Mouse (Mus musculus) heart, postnatal 0 days (tissue): ENCODE measurements around the gene Arcn1. TPM values are rescaled to one million over a fixed set of nuclear protein-coding genes. Genes with fewer than 3 reads are reported as not detected.

ENCODE experiments used
- ATAC-seq: fragments of 200-750 bp; cut with Nextera tagmentation; 2 replicates; pipeline ENCODE4 v1.8.0; 2017; ENCODE audit warnings: low read depth, moderate number of reproducible peaks, moderate library complexity; ENCODE audit not compliant: insufficient read depth
- DNase-seq: peaks from one replicate; pipeline ENCODE4 v3.0.0-alpha.2; 2016; ENCODE audit warnings: low spot score
- H3K27ac ChIP-seq: fragments of 300-500 bp; sonication (generic); 2 replicates; pipeline ENCODE4 v1.5.1; 2014; ENCODE audit warnings: low read depth, mild to moderate bottlenecking
- H3K27me3 ChIP-seq: fragments of 300-500 bp; sonication (generic); 2 replicates; pipeline ENCODE4 v1.6.1; 2014; ENCODE audit warnings: low read length, mixed read lengths; ENCODE audit not compliant: control insufficient read depth, insufficient read depth
- H3K36me3 ChIP-seq: fragments of 300-500 bp; sonication (generic); replicated peaks from 2 replicates; pipeline ENCODE4 v1.6.1; 2014; ENCODE audit warnings: low read length, mixed read lengths; ENCODE audit not compliant: control insufficient read depth, insufficient read depth
- H3K4me1 ChIP-seq: fragments of 300-500 bp; sonication (generic); 2 replicates; pipeline ENCODE4 v1.6.1; 2014; ENCODE audit warnings: antibody characterized with exemption; ENCODE audit not compliant: control insufficient read depth, insufficient read depth
- H3K4me2 ChIP-seq: fragments of 300-500 bp; sonication (generic); 2 replicates; pipeline ENCODE4 v1.6.1; 2014; ENCODE audit warnings: low read depth, mild to moderate bottlenecking, low read length, moderate library complexity
- H3K4me3 ChIP-seq: fragments of 300-500 bp; sonication (generic); 2 replicates; pipeline ENCODE4 v1.5.1; 2014; ENCODE audit warnings: low read depth, low read length
- H3K9ac ChIP-seq: fragments of 300-500 bp; sonication (generic); replicated peaks from 2 replicates; pipeline ENCODE4 v1.6.1; 2014; ENCODE audit warnings: low read depth, low read length, mixed read lengths
- H3K9me3 ChIP-seq: fragments of 300-500 bp; sonication (generic); replicated peaks from 2 replicates; pipeline ENCODE4 v1.6.1; 2016; ENCODE audit warnings: low read length; ENCODE audit not compliant: control insufficient read depth
- CTCF ChIP-seq: IDR thresholded peaks from 2 replicates; pipeline ENCODE4 v1.5.1; 2016; ENCODE audit warnings: antibody characterized with exemption, control low read depth, low read depth
- EP300 ChIP-seq: IDR thresholded peaks from 2 replicates; pipeline ENCODE4 v1.6.1; 2016; ENCODE audit warnings: antibody characterized with exemption, low read depth
- WGBS: fragments of 180-500 bp; shearing (Covaris S2); extraction: QIAGEN DNeasy Blood & Tissue Kit; methylation state at CpG from one replicate; pipeline ENCODE4 v1.1.7; 2014; 5-methylcytosine and 5-hydroxymethylcytosine counted together
- polyA plus RNA-seq: library from polyadenylated mRNA; unstranded; fragments of >200 nt; fragmentation: Nextera tagmentation; extraction: Ambion mirVana; gene quantifications from 2 replicates; pipeline ENCODE4 v1.2.1, GENCODE M21; 2015
- total RNA-seq: library from RNA; depleted of rRNA; stranded (reverse); fragments of >200 nt; gene quantifications from 2 replicates; pipeline ENCODE4 v1.2.3, GENCODE M21; 2014; ENCODE audit warnings: low replicate concordance

Arcn1 gene
- total and polyA plus RNA-seq, 2 experiments from 2014 or later, result 71.6 to 78.3 TPM

DNA sequence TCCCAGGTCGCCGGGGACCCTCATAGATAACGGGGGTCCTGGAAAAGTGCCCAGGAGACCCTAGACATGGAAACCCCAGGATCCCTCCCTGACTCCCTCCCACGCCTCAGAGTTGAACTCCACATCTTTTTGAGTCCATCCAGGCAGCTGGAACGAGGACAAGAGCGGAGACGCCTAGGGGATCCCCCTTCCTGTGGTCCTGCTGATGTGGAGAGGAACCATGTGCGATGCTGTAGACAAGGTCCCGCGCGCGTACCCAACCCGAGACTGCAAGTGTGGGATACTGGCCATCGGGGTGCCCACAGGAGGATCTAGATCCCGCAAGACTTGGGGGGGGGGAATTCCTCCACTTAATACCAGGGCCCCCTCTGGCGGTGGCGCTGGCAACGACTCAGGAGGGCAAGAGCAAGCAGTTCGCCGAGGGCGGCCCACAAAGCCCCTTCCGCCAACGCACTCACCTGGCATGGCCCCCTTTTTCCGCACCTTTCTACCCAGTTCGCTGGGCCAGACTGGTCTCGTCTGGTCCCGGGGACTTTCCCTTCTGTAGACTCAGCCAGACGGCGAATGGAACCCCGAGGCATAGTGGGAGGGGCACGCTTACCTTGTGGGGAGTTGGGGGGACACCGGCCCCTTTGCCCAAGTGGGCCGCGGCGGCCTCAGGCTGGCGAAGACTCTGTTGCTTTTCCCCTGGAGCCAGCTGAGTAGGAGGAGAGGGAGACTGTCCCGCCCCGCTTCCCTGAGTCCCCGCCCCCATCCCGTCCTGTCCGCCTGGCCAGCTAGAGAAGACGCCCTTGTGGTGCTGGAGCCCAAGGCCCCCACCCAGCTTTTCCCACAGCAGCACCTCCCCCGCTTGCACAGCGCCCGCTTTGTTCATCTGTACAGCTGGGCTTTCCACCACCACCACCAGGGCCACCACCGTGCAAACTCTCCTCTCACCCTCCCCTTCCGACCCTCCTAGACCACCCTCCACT lies 32.8 kb downstream of the Arcn1 start, which contains the start of gene Phldb1:
Gene Phldb1 (minus strand): TSS at position 675 of the 971 bp plus-strand sequence.
- H3K4me1 ChIP-seq, result peaks cover 7% of the 10 kb centered on the region; the same call in 1 of the 2 replicates

DNA sequence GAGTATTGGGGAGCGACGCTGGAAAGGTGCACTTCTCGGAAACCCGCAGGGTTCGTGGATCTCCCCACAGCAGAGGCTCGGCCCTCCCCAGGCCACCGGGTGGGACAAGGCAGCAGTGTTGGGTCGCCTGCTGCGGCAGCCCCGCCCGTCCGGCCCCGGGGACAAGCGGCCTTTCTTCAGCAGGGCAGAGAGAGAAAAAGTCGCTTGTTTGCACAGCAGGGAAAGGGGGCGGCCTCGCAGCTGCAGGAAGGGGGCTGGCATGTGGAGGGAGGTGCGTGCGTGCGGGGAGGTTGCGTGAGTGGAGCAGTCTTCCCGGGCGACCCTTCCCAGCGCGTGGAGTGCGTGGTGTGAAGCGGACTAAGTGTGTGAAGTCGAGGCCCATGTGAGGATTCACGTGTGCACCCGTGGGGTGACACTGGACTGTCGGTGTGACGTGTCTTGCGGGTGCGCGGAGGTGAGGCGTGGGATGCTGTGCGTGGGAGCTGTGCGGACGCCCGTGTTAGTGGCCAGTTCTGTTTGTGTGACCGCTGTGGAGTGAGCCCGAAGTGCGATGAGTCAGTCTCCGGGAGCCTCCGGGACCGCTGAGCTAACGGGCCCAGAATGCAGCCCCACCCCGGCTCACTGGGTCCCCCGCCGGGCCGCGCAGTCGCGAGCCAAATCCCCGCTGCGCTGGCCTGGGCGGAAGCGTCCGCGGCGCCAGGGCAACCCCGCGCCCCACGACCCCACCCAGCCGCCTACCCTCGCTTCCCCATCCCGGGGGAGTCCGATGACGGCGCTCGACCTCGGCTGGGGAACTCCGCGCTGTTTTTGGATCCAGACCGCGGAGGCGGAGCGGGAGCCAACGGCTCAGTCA lies 33.7 kb downstream of the Arcn1 start:
- 3% methylated on average over 79 of the region's 79 CpGs for WGBS
- ATAC-seq (peak; percentile 47), DNase-seq (peak; percentile 57)
- H3K27me3 ChIP-seq, result no peaks in the 10 kb centered on the region
- H3K36me3 ChIP-seq, result no peaks in the 10 kb centered on the region; the same call in 1 of the 2 replicates
- no peaks in the 10 kb centered on the region for H3K9me3 ChIP-seq
- no peak for TF ChIP-seq CTCF
- no peak for TF ChIP-seq EP300
- H3K4me2 ChIP-seq, result peak overlapping the region; percentile 78
- H3K4me1 ChIP-seq, result peaks cover 7% of the 10 kb centered on the region; the same call in 1 of the 2 replicates
- peak overlapping the region; percentile 57 for H3K4me3 ChIP-seq
- H3K27ac ChIP-seq, result peak overlapping the region; percentile 80
- peak overlapping the region; percentile 51 for H3K9ac ChIP-seq

More for the DNA sequence above, 32.8 kb downstream of the Arcn1 start, which contains the start of gene Phldb1:
- peak; percentile 73 for ATAC-seq
- Histone ChIP-seq H3K36me3 (no peaks in the 10 kb centered on the region; the same call in 1 of the 2 replicates), H3K4me3 (peak within 1 kb of the TSS; percentile 57), H3K9ac (peak within 1 kb of the TSS; percentile 51), H3K27ac (peak within 1 kb of the TSS; percentile 80), H3K9me3 (no peaks in the 10 kb centered on the region), H3K4me2 (peak within 1 kb of the TSS; percentile 78), H3K27me3 (no peaks in the 10 kb centered on the region)
- WGBS, result 1% methylated on average over 46 of the region's 47 CpGs
- DNase-seq, result peak; percentile 86
- TF ChIP-seq EP300 (no peak; the same call in 1 of the 2 replicates), CTCF (peak; percentile 54)

DNA sequence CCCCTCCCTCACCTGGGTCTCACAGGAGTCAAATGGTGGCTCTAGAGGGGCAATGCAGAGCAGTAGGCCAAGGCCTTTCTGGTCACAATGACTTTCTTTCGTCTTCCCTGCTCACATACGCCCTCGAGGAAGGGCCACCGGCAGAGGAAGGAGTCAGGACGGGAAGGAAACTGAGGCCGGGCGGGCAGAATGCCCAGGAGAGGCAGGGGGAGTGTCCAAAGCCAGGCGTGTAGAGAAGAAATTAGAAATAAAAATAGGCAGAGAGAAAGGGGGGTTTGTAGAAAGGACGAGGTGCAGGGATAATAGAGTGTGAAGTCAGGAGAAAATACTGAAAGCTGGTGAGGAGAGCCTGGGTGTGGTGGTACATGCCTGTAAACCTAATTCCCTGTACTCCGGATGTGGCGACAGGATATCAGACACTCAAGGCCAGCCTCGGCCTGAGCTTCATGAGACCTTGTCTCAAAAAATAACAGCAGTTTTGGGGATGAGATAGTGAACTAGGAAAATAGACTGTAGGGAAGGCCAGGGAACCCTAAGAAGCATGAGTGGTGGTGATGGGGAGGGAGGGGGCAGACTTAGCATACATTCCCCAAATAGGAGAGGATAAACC lies 34.6 kb downstream of the Arcn1 start:
- WGBS, result 60% methylated on average over 12 of the region's 12 CpGs

GRCm38 (mm10) chr9:44732130-44732549 lies 35.5 kb downstream of the Arcn1 start:
- Histone ChIP-seq H3K4me1 (peaks cover 7% of the 10 kb centered on the region; the same call in 1 of the 2 replicates), H3K36me3 (no peaks in the 10 kb centered on the region; the same call in 1 of the 2 replicates), H3K27ac (no peak overlapping the region), H3K4me3 (no peak overlapping the region), H3K4me2 (peak overlapping the region; percentile 78; the same call in 1 of the 2 replicates), H3K9ac (0 out of 2 replicates have a peak overlapping the region, but pooled peaks have one; percentile 0), H3K27me3 (no peaks in the 10 kb centered on the region), H3K9me3 (no peaks in the 10 kb centered on the region)
- DNase-seq (no peak), ATAC-seq (no peak)
- TF ChIP-seq EP300 (no peak), CTCF (no peak)
- 54% methylated on average over 5 of the region's 5 CpGs for WGBS

More for the DNA sequence above, 34.6 kb downstream of the Arcn1 start:
- Histone ChIP-seq H3K36me3 (no peaks in the 10 kb centered on the region; the same call in 1 of the 2 replicates), H3K4me2 (peak overlapping the region; percentile 78), H3K9me3 (no peaks in the 10 kb centered on the region), H3K4me3 (peak overlapping the region; percentile 57), H3K9ac (peak overlapping the region; percentile 51), H3K4me1 (peaks cover 7% of the 10 kb centered on the region; the same call in 1 of the 2 replicates), H3K27ac (peak overlapping the region; percentile 80), H3K27me3 (no peaks in the 10 kb centered on the region)
- DNase-seq, result no peak
- TF ChIP-seq CTCF, result no peak
- TF ChIP-seq EP300, result no peak
- no peak for ATAC-seq
